ENCODE assay signal across 19 mouse cellular contexts in genomic region chr2:3723391-3724106, GRCm38 (mm10).
DNase-seq lines count a peak whose midpoint lies in the region; ATAC-seq and TF ChIP-seq lines count a peak whose summit lies in the region.
"Had no signal": no experiment of that assay in that cellular context is flagged by ENCODE, and none has a peak within 500 bp of the region (broad histone marks: within the 10 kb centered on the region; RNA-seq: fewer than 3 reads in every experiment).

No protein-coding gene starts in this region.

- peak; percentile 2 for DNase-seq in cerebellum, adult 9-10 months
- no peak for DNase-seq in cerebellum, postnatal 10 days
- no peak for DNase-seq in thymus, adult 2 months
- DNase-seq in thymus, adult 18-20 months = no peak
- DNase-seq in adrenal gland, postnatal 10 days = no peak
- DNase-seq in embryo, embryonic 10.5 days (ENCODE audit: low spot score) = no peak
- DNase-seq in hindbrain, embryonic 11.5 days (ENCODE audit: low spot score) = no peak
- DNase-seq: adrenal gland, postnatal 25 days; cerebellum, postnatal 14 days; gastrocnemius, postnatal 25 days; kidney, postnatal 10 days; midbrain, embryonic 14.5 days; thymus, postnatal 4 days had no signal

- TF ChIP-seq CTCF in thymus, adult 2 months (IDR thresholded peaks at IDR 0.05; ENCODE audit: borderline replicate concordance, control insufficient read depth, extremely low read depth, insufficient read depth, low read length, poor library complexity) = no peak

- peaks cover 46% of the 10 kb centered on the region for H3K4me1 ChIP-seq in thymus, adult 2 months (replicated peaks; ENCODE audit: control insufficient read depth, insufficient read depth, low read length)
- no peaks in the 10 kb centered on the region for H3K4me1 ChIP-seq in hindbrain, embryonic 11.5 days (replicated peaks; ENCODE audit: control insufficient read depth, insufficient read depth, low read length)

- no peaks in the 10 kb centered on the region for H3K9me3 ChIP-seq in hindbrain, embryonic 11.5 days (ENCODE audit: control insufficient read depth, low read length)
- H3K9me3 ChIP-seq: embryonic facial prominence, embryonic 12.5 days; G1E; heart, embryonic 13.5 days; neural tube, embryonic 12.5 days had no signal

- no peaks in the 10 kb centered on the region for H3K36me3 ChIP-seq in thymus, adult 2 months (ENCODE audit: control insufficient read depth, insufficient read depth, low read length)
- no peaks in the 10 kb centered on the region for H3K36me3 ChIP-seq in hindbrain, embryonic 11.5 days (ENCODE audit: control insufficient read depth, insufficient read depth, low read length)
- H3K36me3 ChIP-seq: embryonic facial prominence, embryonic 12.5 days; heart, embryonic 13.5 days; neural tube, embryonic 12.5 days had no signal

- TF ChIP-seq POLR2A in thymus, adult 2 months (IDR thresholded peaks at IDR 0.05; ENCODE audit: control insufficient read depth, extremely low read depth, insufficient read depth, low read length, poor library complexity) = no peak

- H3K4me2 ChIP-seq in hindbrain, embryonic 11.5 days (replicated peaks; ENCODE audit: low read depth, low read length) = no peak overlapping the region
- H3K4me2 ChIP-seq: embryonic facial prominence, embryonic 12.5 days; heart, embryonic 13.5 days; neural tube, embryonic 12.5 days had no signal

- 44% methylated on average over 8 of the region's 8 CpGs for WGBS in thymus, adult 2 months
- 79% methylated on average over 8 of the region's 8 CpGs for WGBS in hindbrain, embryonic 11.5 days

- peak overlapping the region; percentile 20; the same call in 1 of the 2 replicates for H3K27ac ChIP-seq in thymus, adult 2 months (ENCODE audit: control insufficient read depth, insufficient read depth, low read length)
- no peak overlapping the region for H3K27ac ChIP-seq in hindbrain, embryonic 11.5 days (ENCODE audit: low read depth, low read length)
- H3K27ac ChIP-seq: embryonic facial prominence, embryonic 12.5 days; heart, embryonic 13.5 days; neural tube, embryonic 12.5 days had no signal

- no peak overlapping the region for H3K9ac ChIP-seq in hindbrain, embryonic 11.5 days (ENCODE audit: low read depth, low read length)
- H3K9ac ChIP-seq: embryonic facial prominence, embryonic 12.5 days; heart, embryonic 13.5 days; neural tube, embryonic 12.5 days had no signal

- no peaks in the 10 kb centered on the region for H3K27me3 ChIP-seq in thymus, adult 2 months (ENCODE audit: control insufficient read depth, insufficient read depth, low read length)
- H3K27me3 ChIP-seq in hindbrain, embryonic 11.5 days (ENCODE audit: control insufficient read depth, insufficient read depth, low read length) = no peaks in the 10 kb centered on the region
- H3K27me3 ChIP-seq: embryonic facial prominence, embryonic 12.5 days; heart, embryonic 13.5 days; neural tube, embryonic 12.5 days had no signal

- H3K4me3 ChIP-seq in thymus, adult 2 months (ENCODE audit: control insufficient read depth, insufficient read depth, low read length) = no peak overlapping the region
- no peak overlapping the region for H3K4me3 ChIP-seq in hindbrain, embryonic 11.5 days (ENCODE audit: low read depth, low read length)
- H3K4me3 ChIP-seq: embryonic facial prominence, embryonic 12.5 days; heart, embryonic 13.5 days; neural tube, embryonic 12.5 days had no signal

- ATAC-seq in megakaryocyte, adult 5-6 weeks (ENCODE audit: poor library complexity, severe bottlenecking) = peak; percentile 55
- no peak for ATAC-seq in hindbrain, embryonic 11.5 days (ENCODE audit: low FRiP score)
- ATAC-seq: intestine, postnatal 0 days had no signal
